Mouse (Mus musculus): ENCODE data around the gene Far2.

GRCm38 (mm10) chr6:148218235-148219076 is 171.4 kb downstream of the Far2 start:
- TF ChIP-seq CTCF (IDR thresholded peaks at IDR 0.05) (no peak), POLR2A (IDR thresholded peaks at IDR 0.05; ENCODE audit: insufficient read depth, low read depth, low read length) (no peak), EP300 (IDR thresholded peaks at IDR 0.05; ENCODE audit: insufficient read depth, low read depth, low read length) (no peak)
